Mouse (Mus musculus): ENCODE results near the gene Mxra7. TPM values are rescaled to one million over a fixed set of nuclear protein-coding genes. Genes with fewer than 3 reads are reported as not detected.

Gene Mxra7
- polyA plus RNA-seq, 1 experiment from 2014 or later = 33.6 TPM

DNA sequence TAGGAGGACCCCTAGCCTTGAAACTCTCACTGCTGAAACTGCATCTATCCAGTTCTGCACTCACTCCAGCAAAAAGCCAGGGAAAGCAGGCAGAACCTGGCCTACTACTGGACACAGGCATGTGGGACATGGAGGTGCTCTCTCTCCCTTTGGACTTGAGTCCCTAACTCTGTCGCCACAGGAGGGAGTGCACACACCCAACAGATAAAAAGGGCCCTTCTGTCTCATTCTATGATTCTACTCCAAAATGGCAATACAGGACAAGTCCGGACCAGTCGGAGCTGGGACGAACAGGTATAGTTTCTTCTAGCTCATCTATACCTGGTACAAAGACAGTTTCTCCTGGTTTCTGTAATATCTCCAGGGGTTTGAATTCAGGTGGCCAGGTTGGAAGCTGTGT, 12.9 kb upstream of the Mxra7 start:
- peak overlapping the region; percentile 15 for H3K27ac ChIP-seq (ENCODE audit: low read depth, low read length)
- H3K9ac ChIP-seq (ENCODE audit: low read depth, low read length) = peak overlapping the region; percentile 31; the same call in 1 of the 2 replicates
- H3K36me3 ChIP-seq (ENCODE audit: control insufficient read depth, insufficient read depth) = peaks cover 48% of the 10 kb centered on the region
- H3K4me3 ChIP-seq (ENCODE audit: low read depth, low read length) = peak overlapping the region; percentile 78; the same call in 1 of the 2 replicates
- H3K27me3 ChIP-seq (replicated peaks; ENCODE audit: control insufficient read depth, insufficient read depth, low read length) = no peaks in the 10 kb centered on the region
- no peaks in the 10 kb centered on the region for H3K9me3 ChIP-seq (ENCODE audit: control insufficient read depth)
- 55% methylated on average over 4 of the region's 4 CpGs for WGBS
- H3K4me2 ChIP-seq (replicated peaks; ENCODE audit: low read depth) = peak overlapping the region; percentile 69
- ATAC-seq = no peak
- H3K4me1 ChIP-seq (replicated peaks; ENCODE audit: control insufficient read depth, insufficient read depth, low read length) = peaks cover 11% of the 10 kb centered on the region; the same call in 1 of the 2 replicates
- TF ChIP-seq CTCF (IDR thresholded peaks at IDR 0.05; ENCODE audit: low read depth) = peak; percentile 40; the same call in 1 of the 2 replicates

DNA sequence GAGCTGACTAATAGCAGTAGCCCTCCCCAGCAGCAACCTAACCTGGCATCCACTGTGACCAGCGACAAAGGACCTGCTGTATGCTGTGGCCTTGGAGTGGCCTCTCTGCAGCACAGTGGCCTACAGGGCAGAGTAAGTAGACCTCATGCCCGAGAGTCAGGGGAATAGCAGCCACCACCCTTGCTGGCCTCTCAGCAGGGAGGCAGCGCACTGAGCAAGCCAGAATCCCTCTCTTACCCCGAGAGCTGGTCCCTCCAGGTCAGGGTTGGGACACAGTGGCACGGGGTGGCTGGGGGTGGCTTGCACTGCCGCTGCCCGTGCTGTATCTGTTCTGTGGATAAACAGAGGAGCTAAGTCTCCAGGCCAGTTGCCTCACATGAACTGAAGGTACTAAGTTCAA, 11.8 kb upstream of the Mxra7 start:
- Histone ChIP-seq H3K4me3 (ENCODE audit: low read depth, low read length) (no peak overlapping the region), H3K36me3 (ENCODE audit: control insufficient read depth, insufficient read depth) (peaks cover 58% of the 10 kb centered on the region), H3K9ac (ENCODE audit: low read depth, low read length) (no peak overlapping the region), H3K4me2 (replicated peaks; ENCODE audit: low read depth) (peak overlapping the region; percentile 40), H3K4me1 (replicated peaks; ENCODE audit: control insufficient read depth, insufficient read depth, low read length) (peaks cover 11% of the 10 kb centered on the region; the same call in 1 of the 2 replicates), H3K9me3 (ENCODE audit: control insufficient read depth) (no peaks in the 10 kb centered on the region), H3K27me3 (replicated peaks; ENCODE audit: control insufficient read depth, insufficient read depth, low read length) (no peaks in the 10 kb centered on the region), H3K27ac (ENCODE audit: low read depth, low read length) (0 out of 2 replicates have a peak overlapping the region, but pooled peaks have one; percentile 8)
- ATAC-seq = no peak
- WGBS = 54% methylated on average over 7 of the region's 7 CpGs
- TF ChIP-seq CTCF (IDR thresholded peaks at IDR 0.05; ENCODE audit: low read depth) = no peak

DNA sequence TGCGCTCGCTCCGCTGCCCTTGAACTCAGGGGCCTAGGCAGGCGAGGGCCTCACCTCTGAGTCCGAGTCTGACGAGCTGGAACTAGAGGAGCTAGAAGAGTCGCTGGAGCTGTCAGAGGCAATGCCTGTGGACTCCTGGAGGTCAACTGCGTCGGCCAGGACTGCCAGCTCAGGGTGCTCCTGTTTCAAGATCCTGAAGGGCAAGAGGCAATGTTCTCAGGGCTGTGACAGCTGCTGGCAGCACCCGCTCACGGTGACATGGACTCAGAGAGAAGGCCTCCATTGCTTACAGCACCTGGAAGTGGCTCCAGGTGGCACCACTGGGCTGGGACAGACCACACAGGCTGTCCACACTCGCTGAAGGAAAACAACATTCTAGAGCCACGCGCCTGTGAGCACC, 11.1 kb upstream of the Mxra7 start:
- Histone ChIP-seq H3K4me3 (ENCODE audit: low read depth, low read length) (no peak overlapping the region), H3K4me2 (replicated peaks; ENCODE audit: low read depth) (no peak overlapping the region), H3K36me3 (ENCODE audit: control insufficient read depth, insufficient read depth) (peaks cover 63% of the 10 kb centered on the region), H3K9ac (ENCODE audit: low read depth, low read length) (no peak overlapping the region), H3K27ac (ENCODE audit: low read depth, low read length) (peak overlapping the region; percentile 50), H3K9me3 (ENCODE audit: control insufficient read depth) (no peaks in the 10 kb centered on the region), H3K27me3 (replicated peaks; ENCODE audit: control insufficient read depth, insufficient read depth, low read length) (no peaks in the 10 kb centered on the region), H3K4me1 (replicated peaks; ENCODE audit: control insufficient read depth, insufficient read depth, low read length) (peaks cover 11% of the 10 kb centered on the region; the same call in 1 of the 2 replicates)
- ATAC-seq = no peak
- peak; percentile 48 for TF ChIP-seq CTCF (IDR thresholded peaks at IDR 0.05; ENCODE audit: low read depth)
- WGBS = 76% methylated on average over 14 of the region's 14 CpGs

DNA sequence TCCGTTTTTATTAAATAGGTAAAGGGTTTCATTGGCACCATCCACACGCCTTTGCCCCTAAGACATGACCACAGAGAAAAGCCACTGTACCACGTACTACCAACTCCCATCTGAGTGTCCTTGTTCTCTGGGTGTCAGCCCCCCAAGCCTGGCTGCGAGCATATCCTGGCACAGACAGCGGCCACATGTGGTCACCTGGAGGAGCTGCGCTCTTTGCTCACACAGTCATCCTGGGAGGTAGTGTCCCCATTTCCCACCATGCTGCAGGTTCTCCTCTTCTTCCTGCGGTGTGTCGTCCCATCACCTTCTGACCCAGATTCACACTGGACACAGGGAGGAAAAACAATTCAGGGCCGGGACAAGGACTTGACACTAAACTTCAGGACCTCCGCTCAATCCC, 9.6 kb upstream of the Mxra7 start:
- Histone ChIP-seq H3K27me3 (replicated peaks; ENCODE audit: control insufficient read depth, insufficient read depth, low read length) (no peaks in the 10 kb centered on the region), H3K9ac (ENCODE audit: low read depth, low read length) (no peak overlapping the region), H3K4me1 (replicated peaks; ENCODE audit: control insufficient read depth, insufficient read depth, low read length) (peaks cover 11% of the 10 kb centered on the region; the same call in 1 of the 2 replicates), H3K27ac (ENCODE audit: low read depth, low read length) (no peak overlapping the region), H3K4me2 (replicated peaks; ENCODE audit: low read depth) (no peak overlapping the region), H3K4me3 (ENCODE audit: low read depth, low read length) (no peak overlapping the region), H3K9me3 (ENCODE audit: control insufficient read depth) (no peaks in the 10 kb centered on the region), H3K36me3 (ENCODE audit: control insufficient read depth, insufficient read depth) (peaks cover 68% of the 10 kb centered on the region)
- TF ChIP-seq CTCF (IDR thresholded peaks at IDR 0.05; ENCODE audit: low read depth) = peak; percentile 39
- 88% methylated on average over 10 of the region's 10 CpGs for WGBS
- ATAC-seq = no peak

DNA sequence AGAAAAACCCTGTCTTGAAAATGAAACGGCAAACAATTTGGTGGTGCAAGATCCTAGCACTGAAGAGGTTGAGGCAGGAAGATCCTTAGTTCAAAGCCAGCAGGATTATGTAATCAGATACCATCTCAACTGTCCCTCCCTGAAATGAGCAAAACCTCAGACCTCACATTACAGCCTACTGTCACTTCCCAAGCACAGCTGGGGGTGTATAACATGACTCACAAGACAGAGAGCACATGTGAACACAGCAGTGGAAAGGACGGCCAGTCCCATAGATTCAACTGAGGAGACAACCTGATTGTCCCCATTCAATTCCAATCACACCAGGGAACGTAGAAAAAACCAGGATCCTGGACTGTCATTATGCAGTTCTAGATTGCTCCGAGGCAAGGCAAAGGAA, 8.4 kb upstream of the Mxra7 start:
- peaks cover 9% of the 10 kb centered on the region; the same call in 1 of the 2 replicates for H3K4me1 ChIP-seq (replicated peaks; ENCODE audit: control insufficient read depth, insufficient read depth, low read length)
- no peak overlapping the region for H3K4me3 ChIP-seq (ENCODE audit: low read depth, low read length)
- H3K9me3 ChIP-seq (ENCODE audit: control insufficient read depth) = no peaks in the 10 kb centered on the region
- 91% methylated on average over 4 of the region's 4 CpGs for WGBS
- H3K36me3 ChIP-seq (ENCODE audit: control insufficient read depth, insufficient read depth) = peaks cover 72% of the 10 kb centered on the region
- no peak overlapping the region for H3K9ac ChIP-seq (ENCODE audit: low read depth, low read length)
- H3K4me2 ChIP-seq (replicated peaks; ENCODE audit: low read depth) = no peak overlapping the region
- H3K27me3 ChIP-seq (replicated peaks; ENCODE audit: control insufficient read depth, insufficient read depth, low read length) = no peaks in the 10 kb centered on the region
- H3K27ac ChIP-seq (ENCODE audit: low read depth, low read length) = no peak overlapping the region
- ATAC-seq = no peak
- no peak for TF ChIP-seq CTCF (IDR thresholded peaks at IDR 0.05; ENCODE audit: low read depth)

DNA sequence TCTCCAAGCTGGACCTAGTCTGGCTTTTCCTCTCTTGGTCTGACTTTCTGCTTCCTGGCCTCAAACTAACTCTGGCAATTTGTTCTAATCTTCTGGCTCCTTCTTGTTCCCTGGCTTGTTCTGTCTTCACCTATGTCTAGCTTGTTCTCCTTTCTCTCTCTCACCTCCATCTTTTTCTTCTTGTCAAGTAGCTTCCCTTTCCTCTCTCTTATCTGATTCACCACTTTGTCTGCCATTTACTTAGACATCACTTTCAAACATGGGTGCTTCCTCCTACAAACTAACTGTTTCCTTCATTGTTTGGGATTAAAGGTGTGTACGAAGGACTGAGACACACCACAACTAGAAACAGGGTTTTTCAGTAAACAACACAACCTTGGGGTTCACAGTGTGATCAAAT, 7.1 kb upstream of the Mxra7 start:
- no peak overlapping the region for H3K9ac ChIP-seq (ENCODE audit: low read depth, low read length)
- H3K4me1 ChIP-seq (replicated peaks; ENCODE audit: control insufficient read depth, insufficient read depth, low read length) = no peaks in the 10 kb centered on the region
- ATAC-seq = no peak
- no peaks in the 10 kb centered on the region for H3K9me3 ChIP-seq (ENCODE audit: control insufficient read depth)
- TF ChIP-seq CTCF (IDR thresholded peaks at IDR 0.05; ENCODE audit: low read depth) = no peak
- H3K36me3 ChIP-seq (ENCODE audit: control insufficient read depth, insufficient read depth) = peaks cover 66% of the 10 kb centered on the region
- H3K27ac ChIP-seq (ENCODE audit: low read depth, low read length) = no peak overlapping the region
- no peak overlapping the region for H3K4me2 ChIP-seq (replicated peaks; ENCODE audit: low read depth)
- 89% methylated on average over 1 of the region's 1 CpGs for WGBS
- H3K4me3 ChIP-seq (ENCODE audit: low read depth, low read length) = no peak overlapping the region
- no peaks in the 10 kb centered on the region for H3K27me3 ChIP-seq (replicated peaks; ENCODE audit: control insufficient read depth, insufficient read depth, low read length)

Measured in intestine, postnatal 0 days (tissue).